Mouse (Mus musculus) CD4-positive naive resting alpha-beta T cell, adult 57 days (primary cell): ENCODE results near the gene Nppa. TPM values are rescaled to one million over a fixed set of nuclear protein-coding genes. Genes with fewer than 3 reads are reported as not detected.

Experiments
- total RNA-seq: library from RNA; stranded (reverse); gene quantifications from one replicate; pipeline ENCODE4 v1.2.4, GENCODE M21; 2023

Gene Nppa
- total RNA-seq, result not detected

GRCm38 (mm10) chr4:148000202-148000772 lies at the start of gene Nppa:
Gene Nppa, plus strand, starts transcription at chr4:148000722.

GRCm38 (mm10) chr4:147985205-147986132 lies 15.1 kb upstream of the Nppa start, which contains the start of gene Nppb:
Gene Nppb, plus strand, starts transcription at chr4:147985788.

DNA sequence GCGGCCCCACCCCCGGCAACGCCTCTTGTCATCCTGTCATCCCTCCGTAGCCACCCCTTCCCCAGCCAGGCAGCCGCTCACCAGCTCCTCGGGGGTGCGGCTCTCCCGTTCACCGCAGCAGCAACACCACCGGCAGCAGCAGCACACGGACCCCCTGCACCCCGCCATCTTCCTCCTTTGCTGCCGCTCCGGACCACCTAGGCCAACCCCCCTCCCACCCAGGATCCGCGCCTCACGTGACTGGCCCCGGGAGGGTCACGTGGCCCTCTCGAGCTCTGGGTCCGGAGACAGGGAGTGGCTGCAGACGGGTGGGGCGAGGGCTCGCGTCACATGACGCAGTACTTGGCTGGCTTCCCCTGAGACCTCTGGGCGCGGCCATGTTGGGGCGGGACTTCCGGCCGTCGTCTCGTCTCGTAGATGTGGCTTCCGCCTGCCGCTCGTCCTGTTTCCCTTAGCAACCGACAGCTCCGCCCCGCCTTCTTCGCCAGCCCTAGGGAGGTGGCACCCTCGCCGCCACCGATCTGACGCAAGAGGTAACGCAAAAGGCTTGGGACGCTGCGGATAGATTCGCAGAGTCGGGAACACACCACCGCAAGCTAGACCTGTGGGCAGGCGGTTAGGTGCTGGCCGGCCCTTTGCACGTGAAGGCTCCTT lies 38.2 kb downstream of the Nppa start, which contains the start of the genes Clcn6 and Mthfr:
Gene Clcn6, minus strand, starts transcription at position 222 of the 654 bp plus-strand sequence.
Gene Mthfr, plus strand, starts transcription at position 478 of the 654 bp plus-strand sequence.

Other genes with a start within 250 kb of the Nppa start
- gene Zfp984, start 190.9 kb upstream of the Nppa start, total RNA-seq, result 9.0 TPM
- 5.2 TPM for gene Zfp933, start 152.4 kb upstream of the Nppa start, total RNA-seq
- 45.5 TPM for gene Miip, start 131.9 kb upstream of the Nppa start, total RNA-seq
- gene Fv1, start 131.7 kb upstream of the Nppa start, total RNA-seq, result 16.8 TPM
- gene Mfn2, start 96.0 kb upstream of the Nppa start, total RNA-seq, result 37.0 TPM
- gene Plod1, start 64.0 kb upstream of the Nppa start, total RNA-seq, result 9.5 TPM
- gene 2510039O18Rik, start 59.8 kb upstream of the Nppa start, total RNA-seq, result 63.6 TPM
- not detected for gene Nppb, start 14.9 kb upstream of the Nppa start, total RNA-seq
- gene Clcn6, start 38.1 kb downstream of the Nppa start, total RNA-seq, result 37.6 TPM
- 24.2 TPM for gene Mthfr, start 38.4 kb downstream of the Nppa start, total RNA-seq
- 18.2 TPM for gene Agtrap, start 87.3 kb downstream of the Nppa start, total RNA-seq
- 23.5 TPM for gene Mad2l2, start 129.7 kb downstream of the Nppa start, total RNA-seq
- not detected for gene Draxin, start 130.0 kb downstream of the Nppa start, total RNA-seq
- gene Fbxo6, start 151.4 kb downstream of the Nppa start, total RNA-seq, result 16.6 TPM
- gene Fbxo44, start 159.8 kb downstream of the Nppa start, total RNA-seq, result 4.2 TPM
- not detected for gene Fbxo2, start 159.9 kb downstream of the Nppa start, total RNA-seq